Mouse (Mus musculus): ENCODE data around the gene Lgals12. TPM values are rescaled to one million over a fixed set of nuclear protein-coding genes. Genes with fewer than 3 reads are reported as not detected.

Gene Lgals12
- polyA plus RNA-seq, 1 experiment from 2014 or later, result 1.6 TPM

- peaks cover 12% of the 10 kb centered on the region for H3K4me1 ChIP-seq (ENCODE audit: insufficient read depth, low read length)
- peaks cover 11% of the 10 kb centered on the region; the same call in 1 of the 2 replicates for H3K27me3 ChIP-seq (ENCODE audit: insufficient read depth, low read length)
- no peaks in the 10 kb centered on the region for H3K36me3 ChIP-seq (ENCODE audit: insufficient read depth, low read length)
- H3K9ac ChIP-seq (replicated peaks; ENCODE audit: low read length), result peak within 1 kb of the TSS; percentile 48
- H3K4me2 ChIP-seq (replicated peaks; ENCODE audit: low read depth, low read length), result peak within 1 kb of the TSS; percentile 68
- 2% methylated on average over 52 of the region's 54 CpGs for WGBS
- peak; percentile 77 for ATAC-seq (ENCODE audit: low FRiP score, low TSS enrichment)
- H3K27ac ChIP-seq (ENCODE audit: low read length), result no peak within 1 kb of the TSS
- peak within 1 kb of the TSS; percentile 39 for H3K4me3 ChIP-seq (ENCODE audit: low read length)
- H3K9me3 ChIP-seq (ENCODE audit: low read length), result no peaks in the 10 kb centered on the region
Observed at GRCm38 (mm10) chr19:7611942-7612757, 5.2 kb upstream of the Lgals12 start, which contains the start of gene Hrasls5. Gene Hrasls5, plus strand, starts transcription at chr19:7612541.

GRCm38 (mm10) chr19:7607690-7608201 lies 753 bp upstream of the Lgals12 start:
- peaks cover 23% of the 10 kb centered on the region for H3K4me1 ChIP-seq (ENCODE audit: insufficient read depth, low read length)
- H3K9ac ChIP-seq (replicated peaks; ENCODE audit: low read length), result no peak overlapping the region
- H3K4me2 ChIP-seq (replicated peaks; ENCODE audit: low read depth, low read length), result no peak overlapping the region
- no peak overlapping the region for H3K4me3 ChIP-seq (ENCODE audit: low read length)
- WGBS, result 76% methylated on average over 7 of the region's 7 CpGs
- no peak overlapping the region for H3K27ac ChIP-seq (ENCODE audit: low read length)
- no peaks in the 10 kb centered on the region for H3K9me3 ChIP-seq (ENCODE audit: low read length)
- peaks cover 8% of the 10 kb centered on the region; the same call in 1 of the 2 replicates for H3K27me3 ChIP-seq (ENCODE audit: insufficient read depth, low read length)
- no peaks in the 10 kb centered on the region for H3K36me3 ChIP-seq (ENCODE audit: insufficient read depth, low read length)
- ATAC-seq (ENCODE audit: low FRiP score, low TSS enrichment), result no peak

GRCm38 (mm10) chr19:7605930-7606783 lies 836 bp downstream of the Lgals12 start:
- Histone ChIP-seq H3K36me3 (ENCODE audit: insufficient read depth, low read length) (no peaks in the 10 kb centered on the region), H3K4me3 (ENCODE audit: low read length) (peak overlapping the region; percentile 39), H3K27me3 (ENCODE audit: insufficient read depth, low read length) (no peaks in the 10 kb centered on the region), H3K4me2 (replicated peaks; ENCODE audit: low read depth, low read length) (peak overlapping the region; percentile 66), H3K9me3 (ENCODE audit: low read length) (no peaks in the 10 kb centered on the region), H3K27ac (ENCODE audit: low read length) (peak overlapping the region; percentile 69), H3K4me1 (ENCODE audit: insufficient read depth, low read length) (peaks cover 14% of the 10 kb centered on the region; the same call in 1 of the 2 replicates), H3K9ac (replicated peaks; ENCODE audit: low read length) (peak overlapping the region; percentile 60)
- 5% methylated on average over 15 of the region's 15 CpGs for WGBS
- ATAC-seq (ENCODE audit: low FRiP score, low TSS enrichment), result peak; percentile 88

GRCm38 (mm10) chr19:7605013-7605412 lies 2.0 kb downstream of the Lgals12 start:
- Histone ChIP-seq H3K4me3 (ENCODE audit: low read length) (no peak overlapping the region), H3K9ac (replicated peaks; ENCODE audit: low read length) (no peak overlapping the region), H3K4me2 (replicated peaks; ENCODE audit: low read depth, low read length) (no peak overlapping the region), H3K27me3 (ENCODE audit: insufficient read depth, low read length) (no peaks in the 10 kb centered on the region), H3K4me1 (ENCODE audit: insufficient read depth, low read length) (peaks cover 14% of the 10 kb centered on the region; the same call in 1 of the 2 replicates), H3K27ac (ENCODE audit: low read length) (no peak overlapping the region), H3K36me3 (ENCODE audit: insufficient read depth, low read length) (no peaks in the 10 kb centered on the region), H3K9me3 (ENCODE audit: low read length) (no peaks in the 10 kb centered on the region)
- no peak for ATAC-seq (ENCODE audit: low FRiP score, low TSS enrichment)

GRCm38 (mm10) chr19:7604107-7604506 lies 2.9 kb downstream of the Lgals12 start:
- Histone ChIP-seq H3K36me3 (ENCODE audit: insufficient read depth, low read length) (no peaks in the 10 kb centered on the region), H3K4me1 (ENCODE audit: insufficient read depth, low read length) (peaks cover 14% of the 10 kb centered on the region; the same call in 1 of the 2 replicates), H3K9ac (replicated peaks; ENCODE audit: low read length) (no peak overlapping the region), H3K4me3 (ENCODE audit: low read length) (no peak overlapping the region), H3K27ac (ENCODE audit: low read length) (no peak overlapping the region), H3K9me3 (ENCODE audit: low read length) (no peaks in the 10 kb centered on the region), H3K27me3 (ENCODE audit: insufficient read depth, low read length) (no peaks in the 10 kb centered on the region), H3K4me2 (replicated peaks; ENCODE audit: low read depth, low read length) (no peak overlapping the region)
- ATAC-seq (ENCODE audit: low FRiP score, low TSS enrichment), result no peak
- 89% methylated on average over 10 of the region's 10 CpGs for WGBS

GRCm38 (mm10) chr19:7601551-7601950 lies 5.4 kb downstream of the Lgals12 start:
- no peak for ATAC-seq (ENCODE audit: low FRiP score, low TSS enrichment)
- Histone ChIP-seq H3K4me2 (replicated peaks; ENCODE audit: low read depth, low read length) (no peak overlapping the region), H3K4me1 (ENCODE audit: insufficient read depth, low read length) (peaks cover 5% of the 10 kb centered on the region; the same call in 1 of the 2 replicates), H3K36me3 (ENCODE audit: insufficient read depth, low read length) (no peaks in the 10 kb centered on the region), H3K9ac (replicated peaks; ENCODE audit: low read length) (no peak overlapping the region), H3K27me3 (ENCODE audit: insufficient read depth, low read length) (no peaks in the 10 kb centered on the region), H3K4me3 (ENCODE audit: low read length) (no peak overlapping the region), H3K27ac (ENCODE audit: low read length) (no peak overlapping the region), H3K9me3 (ENCODE audit: low read length) (no peaks in the 10 kb centered on the region)
- WGBS, result 86% methylated on average over 4 of the region's 4 CpGs

GRCm38 (mm10) chr19:7598481-7598880 lies 8.5 kb downstream of the Lgals12 start:
- Histone ChIP-seq H3K27ac (ENCODE audit: low read length) (no peak overlapping the region), H3K4me1 (ENCODE audit: insufficient read depth, low read length) (no peaks in the 10 kb centered on the region), H3K9ac (replicated peaks; ENCODE audit: low read length) (no peak overlapping the region), H3K4me3 (ENCODE audit: low read length) (no peak overlapping the region), H3K9me3 (ENCODE audit: low read length) (no peaks in the 10 kb centered on the region), H3K36me3 (ENCODE audit: insufficient read depth, low read length) (no peaks in the 10 kb centered on the region), H3K4me2 (replicated peaks; ENCODE audit: low read depth, low read length) (no peak overlapping the region), H3K27me3 (ENCODE audit: insufficient read depth, low read length) (no peaks in the 10 kb centered on the region)
- ATAC-seq (ENCODE audit: low FRiP score, low TSS enrichment), result no peak
- 50% methylated on average over 4 of the region's 4 CpGs for WGBS

GRCm38 (mm10) chr19:7595534-7595933 lies 11.5 kb downstream of the Lgals12 start:
- Histone ChIP-seq H3K9ac (replicated peaks; ENCODE audit: low read length) (no peak overlapping the region), H3K27me3 (ENCODE audit: insufficient read depth, low read length) (no peaks in the 10 kb centered on the region), H3K36me3 (ENCODE audit: insufficient read depth, low read length) (no peaks in the 10 kb centered on the region), H3K4me2 (replicated peaks; ENCODE audit: low read depth, low read length) (no peak overlapping the region), H3K9me3 (ENCODE audit: low read length) (no peaks in the 10 kb centered on the region), H3K27ac (ENCODE audit: low read length) (no peak overlapping the region), H3K4me1 (ENCODE audit: insufficient read depth, low read length) (no peaks in the 10 kb centered on the region), H3K4me3 (ENCODE audit: low read length) (no peak overlapping the region)
- WGBS, result 17% methylated on average over 2 of the region's 2 CpGs
- ATAC-seq (ENCODE audit: low FRiP score, low TSS enrichment), result no peak

GRCm38 (mm10) chr19:7592018-7592417 lies 15.0 kb downstream of the Lgals12 start:
- WGBS, result 42% methylated on average over 3 of the region's 3 CpGs
- Histone ChIP-seq H3K27ac (ENCODE audit: low read length) (no peak overlapping the region), H3K4me2 (replicated peaks; ENCODE audit: low read depth, low read length) (no peak overlapping the region), H3K36me3 (ENCODE audit: insufficient read depth, low read length) (no peaks in the 10 kb centered on the region; the same call in 1 of the 2 replicates), H3K9ac (replicated peaks; ENCODE audit: low read length) (no peak overlapping the region), H3K27me3 (ENCODE audit: insufficient read depth, low read length) (no peaks in the 10 kb centered on the region), H3K4me1 (ENCODE audit: insufficient read depth, low read length) (no peaks in the 10 kb centered on the region), H3K4me3 (ENCODE audit: low read length) (no peak overlapping the region), H3K9me3 (ENCODE audit: low read length) (peaks cover 7% of the 10 kb centered on the region)
- ATAC-seq (ENCODE audit: low FRiP score, low TSS enrichment), result 0 out of 2 replicates have a peak, but pooled peaks have one; percentile 27
